Mouse (Mus musculus): ENCODE measurements at regions not wholly inside any gene's neighbourhood (a gene's known extent, or its start where the extent isn't known, plus 50 kb on each side); places are given as distances from the start of the nearest gene placed in this dataset.

DNA sequence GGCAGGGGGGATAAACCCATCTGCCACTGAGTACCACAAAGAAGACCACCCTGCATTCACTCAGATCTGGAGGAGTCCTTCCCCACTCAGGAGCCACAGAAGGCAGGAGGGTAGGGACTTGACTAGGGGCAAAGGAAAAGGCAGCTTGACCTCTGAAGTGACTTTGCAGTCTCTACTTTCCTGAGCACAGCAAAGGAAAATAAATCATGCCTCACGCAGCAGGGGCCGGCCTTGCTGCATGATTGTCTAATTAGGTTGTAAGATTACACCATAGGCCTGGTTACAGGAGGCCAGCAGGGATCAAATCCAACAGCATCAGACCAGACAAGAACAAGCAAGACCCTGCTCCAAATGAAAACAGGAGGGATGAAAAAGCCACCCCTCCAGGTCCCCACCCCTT, 180.0 kb downstream of the Gm12728 start:
- DNase-seq (ENCODE audit: low spot score in 2 of 2), result no peak

DNA sequence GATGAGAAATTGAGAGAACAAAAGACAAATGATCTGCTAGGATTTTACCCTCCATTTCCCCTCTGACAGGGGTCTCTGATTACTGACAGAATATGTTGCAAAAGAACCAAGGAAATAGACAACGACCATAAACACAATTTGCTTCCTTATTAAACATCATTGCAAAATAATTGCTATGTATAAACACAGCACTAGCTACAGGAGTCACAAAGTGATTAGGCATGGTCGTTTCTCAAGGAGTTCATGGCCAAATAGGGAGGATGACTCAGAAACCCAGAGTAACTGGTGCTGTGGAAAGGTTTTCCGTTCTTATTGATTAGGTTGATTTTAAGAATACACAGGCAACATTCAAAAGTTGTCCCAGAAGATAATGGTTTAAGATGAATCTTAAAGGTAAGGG, 180.4 kb downstream of the Gm12728 start:
- no peak for DNase-seq (ENCODE audit: low spot score in 2 of 2)

DNA sequence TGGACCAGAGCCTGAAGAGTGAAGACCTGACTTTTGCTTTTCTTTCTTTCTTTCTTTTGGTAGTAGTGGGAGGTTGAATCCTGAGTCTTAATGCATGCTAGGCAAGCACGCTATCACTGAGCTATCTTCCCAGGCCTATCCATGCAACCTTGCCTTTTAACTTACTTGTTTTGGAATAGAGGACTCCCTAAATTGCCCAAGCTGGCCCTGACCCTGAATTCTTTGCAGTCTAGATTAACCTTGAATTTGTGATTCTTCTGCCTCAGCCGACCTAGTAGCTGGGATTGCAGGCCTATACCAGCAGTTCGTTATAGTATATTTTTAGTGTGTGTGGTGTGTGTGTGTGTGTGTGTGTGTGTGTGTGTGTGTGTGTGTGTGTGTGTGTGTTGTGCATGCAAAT, 183.1 kb downstream of the Gm12728 start:
- no peak for DNase-seq (ENCODE audit: low spot score in 2 of 2)

DNA sequence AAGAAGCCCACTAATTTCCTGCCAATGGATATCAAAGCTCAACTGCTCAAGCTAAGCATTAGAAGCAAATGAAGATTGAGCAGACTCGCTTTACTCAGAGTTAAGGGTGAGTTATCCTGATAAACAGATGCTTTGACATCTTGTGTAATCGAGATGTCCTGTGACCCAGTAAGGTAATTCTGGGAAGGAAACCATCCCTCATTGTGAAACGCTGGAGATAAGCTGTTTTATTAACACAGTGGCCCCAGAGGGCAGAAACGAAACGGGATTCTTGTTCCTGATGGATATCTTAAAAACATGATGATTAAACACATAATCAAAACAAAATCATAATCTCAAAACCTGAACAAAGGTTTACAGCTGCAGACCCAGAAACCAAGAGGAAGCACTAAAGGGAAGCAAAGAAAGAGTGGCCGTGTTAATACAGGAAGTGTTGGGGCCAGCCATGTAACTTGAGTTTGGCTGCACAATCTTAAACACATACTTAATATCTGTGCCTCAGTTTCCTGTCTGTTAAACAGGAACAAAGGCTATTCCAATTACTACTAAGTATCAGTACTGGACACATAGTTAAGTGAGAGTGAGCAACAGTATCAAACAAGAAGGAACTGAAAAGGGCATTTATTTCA, 184.2 kb downstream of the Gm12728 start:
- DNase-seq (ENCODE audit: low spot score in 2 of 2), result no peak

DNA sequence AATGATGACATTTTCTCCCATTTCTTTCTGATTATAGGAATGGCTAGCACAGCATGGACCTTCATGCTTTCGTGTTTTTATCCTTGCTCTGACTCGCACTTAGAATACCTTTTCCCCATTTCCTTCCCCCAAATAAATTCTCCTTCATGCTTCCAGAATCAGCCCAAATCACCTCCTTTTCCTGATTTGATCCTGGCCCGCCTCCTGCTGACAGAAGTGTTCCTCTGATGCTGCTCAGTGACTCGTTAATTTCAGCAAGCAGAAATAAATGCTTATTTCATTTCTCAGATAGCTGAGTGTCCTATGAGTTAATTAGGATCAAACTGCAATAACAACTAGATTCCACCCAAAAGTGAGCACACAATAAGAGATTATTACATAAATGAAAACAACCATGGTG, 185.3 kb downstream of the Gm12728 start:
- DNase-seq (ENCODE audit: low spot score in 2 of 2), result no peak

DNA sequence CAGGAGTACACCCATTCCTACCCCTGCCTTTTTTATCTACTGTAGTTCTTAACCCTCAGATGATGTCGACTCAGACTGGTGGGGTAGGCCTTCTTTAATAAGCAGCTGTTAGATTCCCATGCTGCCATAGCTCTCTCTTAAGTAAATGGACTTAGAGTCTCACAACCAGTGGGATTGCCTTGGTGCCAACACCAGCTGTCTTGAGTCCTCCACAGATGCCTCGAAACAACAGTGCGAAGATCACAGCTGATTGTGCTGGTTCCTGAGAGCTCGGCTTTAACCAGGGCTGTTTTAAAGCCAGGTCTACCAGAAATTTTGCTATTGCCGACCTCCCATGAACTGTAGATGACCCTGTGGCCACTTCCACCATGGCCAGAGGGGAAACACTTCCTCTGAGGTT, 189.4 kb downstream of the Gm12728 start:
- DNase-seq (ENCODE audit: low spot score in 2 of 2), result no peak

DNA sequence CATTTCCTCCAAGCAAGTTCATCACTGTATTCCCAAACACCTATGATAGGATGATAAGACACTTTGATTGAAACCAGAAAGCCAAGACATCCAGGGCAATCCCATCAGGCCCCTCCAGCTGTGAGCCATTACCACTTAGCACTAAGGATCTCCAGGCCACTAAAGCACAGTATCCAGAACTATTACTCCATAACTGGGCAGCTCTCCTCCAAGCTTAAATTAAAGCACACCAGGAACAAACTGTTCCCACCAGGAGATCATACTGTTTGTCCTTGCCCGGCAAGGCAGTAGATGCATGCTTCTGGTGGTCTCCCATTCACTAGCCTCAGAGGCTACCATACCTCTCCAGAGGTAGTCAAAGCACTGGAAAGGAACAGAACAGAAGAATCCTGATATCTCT, 193.3 kb downstream of the Gm12728 start:
- DNase-seq (ENCODE audit: low spot score in 2 of 2), result no peak

DNA sequence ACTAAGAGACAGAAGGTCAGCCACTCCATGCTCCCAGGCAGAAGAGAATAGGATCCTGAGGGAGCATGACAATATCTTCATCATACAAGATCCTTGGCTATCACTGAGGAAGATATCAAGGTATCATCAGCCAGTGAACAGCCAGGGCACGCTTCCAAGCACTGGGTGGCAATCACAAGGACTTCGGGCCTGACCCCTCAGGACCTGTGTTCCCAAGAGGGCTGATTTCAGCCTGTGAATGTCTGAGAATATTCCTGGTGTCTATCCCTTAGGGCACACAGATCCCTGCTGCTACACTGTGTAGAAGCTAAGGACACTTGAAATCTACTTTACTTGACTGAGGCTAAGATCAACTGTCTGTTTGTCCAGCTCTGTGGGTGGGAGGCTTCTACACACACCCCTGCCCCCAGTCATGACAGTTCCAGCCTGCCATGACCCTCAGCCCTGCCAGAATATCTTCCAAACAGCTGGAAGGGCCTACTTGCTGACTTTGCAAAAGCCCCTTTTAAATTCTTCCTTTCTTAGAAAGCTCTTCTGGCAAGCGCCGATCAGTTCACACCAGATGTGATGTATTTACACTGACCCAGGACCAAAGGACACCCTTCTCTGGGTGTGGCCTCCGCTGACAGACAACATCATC, 198.4 kb downstream of the Gm12728 start:
- DNase-seq (ENCODE audit: low spot score in 2 of 2), result no peak

DNA sequence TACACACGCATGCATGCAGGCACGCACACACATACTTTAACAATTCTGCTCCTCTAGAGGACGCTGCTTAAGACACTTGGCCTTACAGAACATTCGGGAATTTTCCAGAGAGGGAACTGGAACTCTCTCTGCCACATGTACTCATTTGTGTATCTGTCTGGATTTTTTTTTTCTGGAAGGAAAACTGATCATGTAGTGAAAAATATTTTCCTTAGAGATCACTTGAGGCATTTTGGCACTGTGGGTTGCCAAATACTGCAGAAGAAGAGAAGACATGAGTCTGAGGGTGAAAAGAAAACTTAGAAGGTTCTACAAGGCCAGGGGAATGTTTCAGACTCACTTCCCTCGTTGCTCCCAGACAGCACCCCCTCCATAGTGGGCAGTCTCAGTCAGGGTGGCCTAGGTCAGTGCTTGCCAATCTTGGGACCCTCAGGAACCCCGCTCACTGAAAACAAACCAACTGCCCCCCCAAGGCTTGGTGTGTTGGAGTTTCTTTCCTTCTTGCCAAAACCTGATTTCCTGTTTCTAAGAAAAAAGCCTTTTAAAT, 203.0 kb downstream of the Gm12728 start:
- DNase-seq (ENCODE audit: low spot score in 2 of 2), result no peak

DNA sequence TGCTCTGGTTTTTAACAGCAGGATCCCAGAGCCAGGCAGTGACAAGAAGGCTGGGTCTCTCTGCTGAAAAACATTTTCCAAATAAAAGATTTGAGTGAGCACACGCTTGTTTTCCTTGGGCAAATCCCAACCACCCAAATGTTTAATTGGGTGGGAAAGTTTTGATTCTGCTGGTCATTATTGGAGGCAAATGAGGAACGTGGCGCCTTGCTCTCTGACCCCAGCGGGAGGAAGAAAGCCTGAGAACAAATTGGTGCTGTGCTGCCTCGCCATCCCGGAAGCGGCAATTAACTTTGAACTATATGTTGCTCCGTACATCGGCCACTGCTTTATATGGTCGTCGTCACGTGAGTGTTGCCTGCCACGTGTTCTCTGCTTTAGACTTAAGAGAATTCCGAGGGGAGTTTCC, 204.7 kb downstream of the Gm12728 start:
- DNase-seq (ENCODE audit: low spot score in 2 of 2), result no peak

DNA sequence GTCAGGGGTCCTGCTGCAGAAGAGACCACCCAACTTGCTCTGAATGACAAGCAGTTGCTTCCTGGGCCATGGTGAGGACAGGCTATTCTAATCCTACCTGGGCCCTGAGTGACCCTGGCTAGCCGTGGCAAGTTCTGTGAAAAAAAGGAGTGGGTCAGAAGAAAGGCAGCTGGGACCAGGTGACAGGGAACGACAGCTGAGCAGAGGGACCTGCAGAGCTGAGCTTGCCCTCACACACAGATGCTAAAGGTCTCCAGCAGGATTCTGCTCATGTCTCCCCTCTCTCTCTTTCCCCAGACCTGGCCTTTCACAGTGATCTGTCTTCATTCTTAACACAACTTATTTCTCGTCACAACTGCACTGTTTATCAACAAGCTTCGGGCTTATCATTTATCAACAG, 206.4 kb downstream of the Gm12728 start:
- DNase-seq (ENCODE audit: low spot score in 2 of 2), result no peak

DNA sequence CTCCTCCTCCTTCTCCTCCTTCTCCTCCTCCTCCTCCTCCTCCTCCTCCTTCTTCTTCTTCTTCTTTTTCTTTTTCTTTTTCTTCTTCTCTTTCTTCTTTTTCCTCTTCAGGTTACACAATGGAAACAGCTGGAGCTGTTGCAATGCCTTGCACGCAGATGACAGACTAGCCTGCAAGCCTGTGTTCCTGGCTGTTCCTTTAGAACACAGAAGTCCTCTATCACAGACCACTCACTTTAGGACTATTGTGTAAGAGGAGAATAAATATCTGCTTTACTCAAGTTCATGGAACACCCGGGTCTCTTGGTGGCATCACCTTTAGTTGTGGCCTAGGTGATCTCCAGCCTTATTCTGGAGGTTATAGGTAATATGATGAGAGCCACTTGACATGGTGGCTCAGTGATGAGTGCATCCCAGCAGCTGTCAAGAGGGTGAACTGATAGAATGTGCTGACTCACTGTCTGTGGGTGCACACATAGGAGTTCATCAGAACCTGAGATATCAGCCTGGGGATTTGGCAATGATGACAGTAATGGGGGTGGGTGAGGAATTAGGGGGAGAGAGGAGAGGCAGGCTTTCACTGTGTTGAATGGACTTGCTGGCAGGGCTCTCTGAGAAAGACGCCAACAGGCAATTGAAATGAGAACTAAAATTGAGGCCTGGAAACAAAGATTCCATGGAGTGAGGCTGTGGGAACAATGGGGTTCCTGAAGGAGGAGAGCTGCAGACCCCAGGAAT, 207.4 kb downstream of the Gm12728 start:
- DNase-seq (ENCODE audit: low spot score in 2 of 2), result no peak

DNA sequence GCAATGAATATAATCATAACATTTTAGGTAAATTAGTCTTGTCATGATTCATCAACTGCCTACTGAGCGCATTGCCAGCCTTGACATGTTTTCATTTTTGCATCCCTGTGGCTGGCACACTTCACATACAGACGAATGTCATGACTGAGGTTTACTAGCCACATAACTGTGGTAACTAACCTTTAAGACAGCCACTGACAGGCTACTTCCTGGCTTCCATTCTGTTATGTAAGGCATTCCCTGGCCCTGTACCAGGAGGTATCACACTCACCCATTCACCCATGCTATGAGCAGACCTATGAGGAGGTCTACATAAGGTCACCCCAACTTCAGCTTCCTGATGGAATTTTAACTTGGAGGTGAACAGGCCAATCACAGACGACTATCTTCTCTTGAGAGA, 212.8 kb downstream of the Gm12728 start:
- DNase-seq (ENCODE audit: low spot score in 2 of 2), result no peak

DNA sequence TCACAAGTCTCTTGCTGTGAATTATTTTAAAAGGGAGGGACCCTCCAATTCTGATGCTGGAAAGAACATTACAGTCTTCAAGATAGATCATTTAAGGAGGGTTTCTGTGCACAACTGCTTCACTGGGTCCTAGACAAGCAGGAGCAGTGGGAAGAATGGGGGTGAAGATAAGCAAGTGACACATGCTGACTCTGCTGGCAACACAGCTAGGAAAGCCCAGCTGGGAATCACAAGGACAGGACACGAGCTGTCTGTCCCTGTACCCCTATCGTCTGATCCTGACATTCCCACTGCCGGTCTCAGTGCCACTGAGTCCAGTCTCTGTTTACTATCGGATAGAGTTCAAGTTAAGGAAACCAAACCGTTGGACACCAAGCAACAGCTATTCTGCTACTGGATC, 216.3 kb downstream of the Gm12728 start:
- no peak for DNase-seq (ENCODE audit: low spot score in 2 of 2)

DNA sequence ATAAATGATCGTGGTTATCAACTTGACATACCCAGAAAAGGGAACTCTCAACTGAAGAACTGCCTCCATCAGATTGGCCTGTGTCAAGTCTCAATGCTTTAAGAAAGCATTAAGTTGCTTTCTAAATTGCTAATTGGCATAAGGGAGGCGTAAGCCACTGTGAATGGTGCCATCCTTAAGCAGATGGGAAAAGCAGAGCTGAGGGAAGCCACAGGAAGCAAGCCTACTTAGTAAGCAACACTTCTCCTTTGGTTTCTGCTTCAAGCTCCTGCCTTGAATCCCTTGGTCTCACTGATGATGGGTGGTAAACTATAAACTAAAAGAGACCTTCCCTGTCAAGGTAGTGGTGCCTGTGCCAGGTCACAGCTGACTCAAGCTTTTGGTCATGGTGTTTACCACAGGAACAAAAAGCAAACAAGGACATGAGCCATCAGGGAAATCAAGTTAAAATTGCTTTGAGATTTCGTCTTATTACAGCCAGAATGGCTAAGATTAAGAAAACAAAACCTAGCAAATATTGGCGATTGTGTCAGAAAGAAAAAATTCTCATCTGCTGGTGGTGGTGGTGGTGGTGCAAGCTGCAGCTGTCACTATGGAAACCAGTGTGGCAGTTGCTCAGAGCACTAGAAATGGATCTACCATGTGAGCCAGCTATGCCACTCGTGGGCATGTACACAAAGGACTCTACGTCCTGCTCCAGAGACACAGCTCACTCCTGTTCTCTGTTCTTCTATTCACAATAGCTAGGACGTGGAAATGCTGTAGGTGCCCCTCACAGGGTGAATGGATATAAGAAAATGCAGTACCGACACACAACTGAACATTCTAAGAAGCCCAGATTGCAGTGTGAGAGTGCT, 217.9 kb downstream of the Gm12728 start:
- no peak for DNase-seq (ENCODE audit: low spot score in 2 of 2)

DNA sequence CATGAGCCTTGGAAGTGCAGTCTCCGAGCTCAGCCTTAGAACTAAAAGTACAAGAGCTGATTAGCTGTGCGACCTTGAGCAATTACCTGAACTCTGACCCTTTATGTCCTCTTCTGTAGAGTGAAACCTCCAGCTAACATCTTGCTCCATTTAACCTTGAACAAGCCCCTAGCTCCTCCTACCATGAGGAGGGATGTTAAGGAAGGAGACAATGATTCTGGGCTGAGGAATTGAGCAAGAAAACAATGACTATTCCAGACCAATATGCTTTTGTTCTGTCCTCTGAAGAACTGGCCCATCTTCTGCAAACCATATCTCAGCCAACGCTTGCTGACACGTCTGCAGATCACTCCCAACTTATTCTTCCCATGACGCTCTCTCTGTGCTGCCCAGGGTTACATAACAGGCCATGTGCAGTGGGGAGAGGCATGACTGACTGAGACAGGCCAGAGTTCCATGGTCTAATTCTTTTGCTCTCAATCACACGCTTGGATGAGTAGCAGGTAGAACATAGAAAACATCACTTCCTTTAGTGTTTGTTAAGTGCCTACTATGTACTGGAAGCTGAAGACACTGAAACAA, 227.5 kb downstream of the Gm12728 start:
- DNase-seq (ENCODE audit: low spot score in 2 of 2), result no peak

DNA sequence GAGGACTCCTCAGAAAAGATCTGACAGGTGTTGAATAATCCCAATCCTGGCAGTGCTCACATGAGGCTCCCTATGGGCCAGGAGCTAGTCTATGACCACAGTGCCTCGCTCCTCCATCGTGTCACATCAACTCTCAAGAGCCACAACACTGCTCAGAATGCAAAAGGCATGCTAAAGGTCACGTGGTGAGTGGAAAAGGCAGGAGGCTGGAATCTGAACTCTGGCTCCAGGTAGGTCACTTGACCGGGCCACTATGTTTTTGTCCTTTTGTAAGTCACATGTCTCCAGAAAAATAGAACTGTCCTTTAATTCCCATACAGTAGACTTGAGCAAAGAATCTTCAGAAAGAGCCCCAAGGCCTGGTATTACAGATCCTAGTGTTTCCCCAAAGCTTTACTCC, 229.3 kb downstream of the Gm12728 start:
- DNase-seq (ENCODE audit: low spot score in 2 of 2), result no peak

DNA sequence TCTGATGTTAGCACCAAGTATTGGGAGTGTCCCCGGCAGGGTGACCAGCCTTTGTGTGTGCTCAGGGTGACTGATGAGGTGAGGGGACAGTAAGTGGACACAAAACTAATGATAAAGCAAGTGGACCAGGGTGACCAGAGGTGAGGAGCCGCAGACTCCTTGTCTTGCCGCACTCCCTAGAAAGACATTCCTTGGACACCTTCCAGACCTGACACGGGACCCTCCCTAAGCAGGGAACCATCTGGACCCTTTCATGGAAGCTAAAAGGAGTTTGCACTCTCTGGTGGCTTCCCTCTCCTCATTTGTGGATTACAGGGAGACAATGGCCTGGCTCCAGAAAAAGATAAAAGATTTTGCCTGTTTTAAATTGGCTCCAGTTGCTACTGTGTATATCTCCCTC, 230.7 kb downstream of the Gm12728 start:
- DNase-seq (ENCODE audit: low spot score in 2 of 2), result no peak

DNA sequence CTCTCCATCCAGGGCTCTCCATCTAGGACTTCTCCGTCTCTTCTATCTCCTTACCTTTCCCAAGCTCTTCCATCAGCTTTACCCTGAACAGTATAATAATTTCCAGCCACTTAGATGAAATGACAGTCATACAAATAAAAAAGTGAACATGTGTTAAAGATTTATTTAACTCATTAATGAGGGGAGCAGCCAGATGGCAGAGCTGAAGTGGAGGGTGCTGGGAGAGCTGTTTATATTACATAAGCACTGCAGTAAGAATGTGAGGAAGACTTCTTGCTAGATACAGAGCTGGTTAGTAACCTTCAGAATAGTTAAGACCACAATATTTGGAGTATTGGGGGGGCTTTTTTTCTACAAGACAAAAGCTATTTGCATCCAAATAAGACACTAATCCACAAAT, 234.9 kb downstream of the Gm12728 start:
- no peak for DNase-seq (ENCODE audit: low spot score in 2 of 2)

DNA sequence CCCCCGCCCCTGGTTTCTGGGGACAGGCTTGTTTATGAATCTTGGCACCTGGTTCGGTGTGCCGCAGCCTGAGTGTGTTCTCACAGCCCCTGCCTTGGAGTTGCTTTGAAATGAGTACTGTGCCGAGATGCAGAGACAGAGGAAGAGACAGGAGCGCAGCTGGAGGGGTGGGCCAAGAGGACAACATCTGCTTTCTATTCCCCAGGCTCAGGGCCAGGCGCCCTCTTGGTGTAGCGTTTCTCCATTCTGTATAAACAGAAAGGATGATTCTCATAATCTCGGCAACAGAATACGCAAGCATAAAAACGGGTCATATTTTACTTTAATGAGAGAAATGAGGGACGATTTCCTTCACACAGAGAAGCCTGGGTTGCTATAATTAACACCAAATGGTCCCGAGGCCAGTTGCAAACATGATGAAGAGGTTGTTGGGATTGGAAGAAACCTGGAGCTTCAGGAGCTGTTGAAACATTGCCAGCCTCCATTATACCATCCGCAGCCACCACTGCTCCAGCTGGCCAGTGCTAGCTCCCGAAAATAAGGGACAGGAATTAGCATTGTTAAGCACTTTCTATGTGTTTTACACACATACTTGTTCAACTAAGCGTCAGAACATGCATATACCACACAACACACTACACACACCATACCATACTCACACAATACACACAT, 236.4 kb downstream of the Gm12728 start:
- DNase-seq (ENCODE audit: low spot score in 2 of 2), result no peak

DNA sequence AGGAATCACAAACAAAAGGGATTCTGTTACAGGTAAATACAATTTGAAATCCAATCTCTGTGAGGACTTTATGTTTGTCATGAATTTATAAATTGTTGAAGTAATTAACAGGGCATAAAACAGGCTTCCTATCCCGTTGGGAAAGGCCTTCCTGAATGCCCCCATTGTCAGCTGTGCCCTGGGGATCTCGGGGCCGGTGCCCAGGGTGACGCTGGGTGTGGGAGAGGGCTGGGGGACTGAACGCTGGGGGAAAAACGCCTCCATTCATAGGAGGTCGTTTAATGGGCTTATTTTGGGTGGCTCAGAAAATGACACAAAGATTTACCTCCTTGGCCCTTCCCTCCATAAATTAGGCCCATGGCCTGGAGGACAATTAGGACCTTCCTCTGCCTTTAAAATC, 250.7 kb downstream of the Gm12728 start:
- DNase-seq (ENCODE audit: low spot score in 2 of 2), result no peak

Data from spleen, postnatal 14 days (tissue).